ENCODE assay signal across 19 mouse cellular contexts in genomic region chr5:21915973-21916372, GRCm38 (mm10). TPM values are rescaled to one million over a fixed set of nuclear protein-coding genes. Genes with fewer than 3 reads are reported as not detected.
A peak's percentile ranks its signal among the peaks of the same experiment; 100 is the strongest.
DNase-seq lines count a peak whose midpoint lies in the region; ATAC-seq and TF ChIP-seq lines count a peak whose summit lies in the region.
"Had no signal": no experiment of that assay in that cellular context is flagged by ENCODE, and none has a peak within 500 bp of the region (broad histone marks: within the 10 kb centered on the region; RNA-seq: fewer than 3 reads in every experiment).

No protein-coding gene starts in this region.

- no peak overlapping the region for H3K4me3 ChIP-seq in kidney, postnatal 0 days (replicated peaks; ENCODE audit: low read depth, low read length)
- no peak overlapping the region for H3K4me3 ChIP-seq in kidney, embryonic 15.5 days (replicated peaks)
- H3K4me3 ChIP-seq in stomach, postnatal 0 days (ENCODE audit: low read depth, low read length), result no peak overlapping the region
- H3K4me3 ChIP-seq: forebrain, embryonic 12.5 days; hindbrain, embryonic 13.5 days; myocyte had no signal

- ATAC-seq in kidney, postnatal 0 days (replicated peaks; ENCODE audit: low FRiP score, low read depth), result no peak
- no peak for ATAC-seq in kidney, embryonic 15.5 days (replicated peaks; ENCODE audit: low FRiP score)
- no peak for ATAC-seq in stomach, postnatal 0 days (ENCODE audit: low FRiP score, low TSS enrichment)

- TF ChIP-seq CTCF in kidney, postnatal 0 days (IDR thresholded peaks at IDR 0.05; ENCODE audit: low read depth), result peak; percentile 49
- peak; percentile 54 for TF ChIP-seq CTCF in stomach, postnatal 0 days (IDR thresholded peaks at IDR 0.05; ENCODE audit: low read depth)

- H3K27ac ChIP-seq in kidney, postnatal 0 days, result no peak overlapping the region
- H3K27ac ChIP-seq in kidney, embryonic 15.5 days, result no peak overlapping the region
- no peak overlapping the region for H3K27ac ChIP-seq in stomach, postnatal 0 days (replicated peaks)
- H3K27ac ChIP-seq: forebrain, embryonic 12.5 days; hindbrain, embryonic 13.5 days had no signal

- no peaks in the 10 kb centered on the region for H3K27me3 ChIP-seq in kidney, postnatal 0 days (ENCODE audit: insufficient read depth, low read length)
- no peaks in the 10 kb centered on the region for H3K27me3 ChIP-seq in kidney, embryonic 15.5 days
- H3K27me3 ChIP-seq in stomach, postnatal 0 days (ENCODE audit: control insufficient read depth, insufficient read depth, low read length), result no peaks in the 10 kb centered on the region
- H3K27me3 ChIP-seq: forebrain, embryonic 12.5 days; hindbrain, embryonic 13.5 days had no signal

- H3K4me2 ChIP-seq in kidney, postnatal 0 days (ENCODE audit: low read length), result no peak overlapping the region
- no peak overlapping the region for H3K4me2 ChIP-seq in kidney, embryonic 15.5 days
- no peak overlapping the region for H3K4me2 ChIP-seq in stomach, postnatal 0 days (replicated peaks; ENCODE audit: low read depth)
- H3K4me2 ChIP-seq: forebrain, embryonic 12.5 days; hindbrain, embryonic 13.5 days had no signal

- H3K9ac ChIP-seq in kidney, postnatal 0 days (ENCODE audit: low read depth, low read length), result no peak overlapping the region
- H3K9ac ChIP-seq in kidney, embryonic 15.5 days, result no peak overlapping the region
- H3K9ac ChIP-seq in stomach, postnatal 0 days (ENCODE audit: low read length), result no peak overlapping the region
- H3K9ac ChIP-seq: forebrain, embryonic 12.5 days; hindbrain, embryonic 13.5 days had no signal

- no peaks in the 10 kb centered on the region for H3K9me3 ChIP-seq in kidney, postnatal 0 days (replicated peaks; ENCODE audit: low read length)
- H3K9me3 ChIP-seq in kidney, embryonic 15.5 days (replicated peaks), result no peaks in the 10 kb centered on the region
- H3K9me3 ChIP-seq in stomach, postnatal 0 days (ENCODE audit: control insufficient read depth, low read length), result no peaks in the 10 kb centered on the region
- H3K9me3 ChIP-seq: forebrain, embryonic 12.5 days; G1E; hindbrain, embryonic 13.5 days had no signal

- DNase-seq in kidney, postnatal 0 days (ENCODE audit: low spot score), result no peak
- peak; percentile 14 for DNase-seq in thymus, postnatal 4 days
- DNase-seq in thymus, adult 18-20 months, result no peak
- peak; percentile 5 for DNase-seq in MEL-GATA-1-ER (ENCODE audit: extremely low read depth, low read depth)
- DNase-seq in stomach, postnatal 0 days (ENCODE audit: low spot score), result no peak
- DNase-seq in kidney, adult 8-10 months, result no peak
- DNase-seq in layer of hippocampus, postnatal 10 days (ENCODE audit: low spot score in 2 of 2), result no peak
- DNase-seq: cerebellum, adult 11 months; kidney, adult 2 months had no signal

- TF ChIP-seq EP300 in stomach, postnatal 0 days (optimal IDR thresholded peaks at IDR 0.05), result no peak

- no peaks in the 10 kb centered on the region for H3K36me3 ChIP-seq in kidney, postnatal 0 days (ENCODE audit: insufficient read depth, low read length)
- H3K36me3 ChIP-seq in kidney, embryonic 15.5 days, result no peaks in the 10 kb centered on the region
- H3K36me3 ChIP-seq in stomach, postnatal 0 days (ENCODE audit: control insufficient read depth, insufficient read depth, low read length), result no peaks in the 10 kb centered on the region
- H3K36me3 ChIP-seq: forebrain, embryonic 12.5 days; G1E; hindbrain, embryonic 13.5 days had no signal

- no peaks in the 10 kb centered on the region for H3K4me1 ChIP-seq in kidney, postnatal 0 days (replicated peaks; ENCODE audit: insufficient read depth, low read length)
- H3K4me1 ChIP-seq in kidney, embryonic 15.5 days, result no peaks in the 10 kb centered on the region
- no peaks in the 10 kb centered on the region for H3K4me1 ChIP-seq in stomach, postnatal 0 days (replicated peaks; ENCODE audit: control insufficient read depth, insufficient read depth)
- H3K4me1 ChIP-seq: forebrain, embryonic 12.5 days; hindbrain, embryonic 13.5 days had no signal

RNA-seq across cellular contexts. Expression of gene Slc26a5, which starts 50.6 kb away (rescaled TPM):
- polyA plus RNA-seq in kidney, postnatal 0 days (2015; fragmentation: Nextera tagmentation; extraction: Ambion mirVana), result not detected in 2 replicates
- polyA plus RNA-seq in kidney, embryonic 15.5 days (2015; fragmentation: Nextera tagmentation; extraction: Ambion mirVana), result not detected in 2 replicates
- not detected in 2 replicates for polyA plus RNA-seq in stomach, postnatal 0 days (2015; fragmentation: Nextera tagmentation; extraction: Ambion mirVana)
- under 1 TPM; 0.64 to 0.76 TPM for total RNA-seq in layer of hippocampus, postnatal 10 days (2021)
- total RNA-seq: G1E; granulocyte monocyte progenitor cell, adult 5-6 weeks; megakaryocyte-erythroid progenitor cell, adult 5-6 weeks had no signal
- polyA plus RNA-seq: G1E; heart, embryonic 16.5 days; kidney, adult 2 months; large intestine, adult 2 months; myocyte; spleen, adult 2 months had no signal

Comparison
In these comparisons a context has a peak if more than half of its experiments do, and no peak if none do; other contexts are left out.
1. DNase-seq: peak in thymus, postnatal 4 days (single experiment) and MEL-GATA-1-ER (single experiment); none in kidney, postnatal 0 days (single experiment), thymus, adult 18-20 months (0 of 2), stomach, postnatal 0 days (single experiment), kidney, adult 8-10 months (0 of 2) and layer of hippocampus, postnatal 10 days (0 of 2).